Mouse (Mus musculus) midbrain, postnatal 0 days (tissue): ENCODE measurements around the gene Slc6a6. TPM values are rescaled to one million over a fixed set of nuclear protein-coding genes. Genes with fewer than 3 reads are reported as not detected.

ENCODE experiments used
- ATAC-seq: fragments of 200-750 bp; cut with Nextera tagmentation; 2 replicates; pipeline ENCODE4 v1.8.0; 2017; ENCODE audit warnings: moderate number of reproducible peaks, mild to moderate bottlenecking, moderate TSS enrichment, moderate library complexity; ENCODE audit not compliant: low FRiP score
- DNase-seq: peaks from one replicate; pipeline ENCODE4 v3.0.0-alpha.2; 2015; ENCODE audit warnings: low spot score
- H3K27ac ChIP-seq: fragments of 300-500 bp; sonication (generic); 2 replicates; pipeline ENCODE4 v1.5.1; 2014; ENCODE audit warnings: low read depth, mild to moderate bottlenecking, low read length, mixed read lengths
- H3K27me3 ChIP-seq: fragments of 300-500 bp; sonication (generic); 2 replicates; pipeline ENCODE4 v1.6.1; 2014; ENCODE audit warnings: low read length, control low read depth, mixed read lengths; ENCODE audit not compliant: insufficient read depth
- H3K36me3 ChIP-seq: fragments of 300-500 bp; sonication (generic); 2 replicates; pipeline ENCODE4 v1.6.1; 2014; ENCODE audit warnings: low read length, control low read depth, mixed read lengths; ENCODE audit not compliant: insufficient read depth
- H3K4me1 ChIP-seq: fragments of 300-500 bp; sonication (generic); 2 replicates; pipeline ENCODE4 v1.6.1; 2014; ENCODE audit warnings: mild to moderate bottlenecking, control low read depth, antibody characterized with exemption, low read length, mixed read lengths; ENCODE audit not compliant: insufficient read depth
- H3K4me2 ChIP-seq: fragments of 300-500 bp; sonication (generic); 2 replicates; pipeline ENCODE4 v1.6.1; 2014; ENCODE audit warnings: low read depth, mild to moderate bottlenecking, low read length, mixed read lengths; ENCODE audit not compliant: poor library complexity, severe bottlenecking
- H3K4me3 ChIP-seq: fragments of 300-500 bp; sonication (generic); 2 replicates; pipeline ENCODE4 v1.5.1; 2014; ENCODE audit warnings: low read depth, mild to moderate bottlenecking, low read length, moderate library complexity
- H3K9ac ChIP-seq: fragments of 300-500 bp; sonication (generic); replicated peaks from 2 replicates; pipeline ENCODE4 v1.6.1; 2014; ENCODE audit warnings: mild to moderate bottlenecking, low read length, moderate library complexity, mixed read lengths; ENCODE audit not compliant: poor library complexity, severe bottlenecking
- H3K9me3 ChIP-seq: fragments of 300-500 bp; sonication (generic); 2 replicates; pipeline ENCODE4 v1.6.1; 2016; ENCODE audit warnings: low read length, control low read depth
- CTCF ChIP-seq: IDR thresholded peaks from 2 replicates; pipeline ENCODE4 v1.5.1; 2016; ENCODE audit warnings: antibody characterized with exemption, mild to moderate bottlenecking
- WGBS: fragments of 180-500 bp; shearing (Covaris S2); extraction: QIAGEN DNeasy Blood & Tissue Kit; methylation state at CpG from one replicate; pipeline ENCODE4 v1.1.7; 2014; 5-methylcytosine and 5-hydroxymethylcytosine counted together
- polyA plus RNA-seq: library from polyadenylated mRNA; unstranded; fragments of >200 nt; fragmentation: Nextera tagmentation; extraction: Ambion mirVana; gene quantifications from 2 replicates; pipeline ENCODE4 v1.2.1, GENCODE M21; 2015
- total RNA-seq: library from RNA; depleted of rRNA; stranded (reverse); fragments of >200 nt; gene quantifications from 2 replicates; pipeline ENCODE4 v1.2.3, GENCODE M21; 2014

Slc6a6 gene
- total and polyA plus RNA-seq, 2 experiments from 2014 or later, result 146 to 147 TPM

- H3K27ac ChIP-seq, result 0 out of 2 replicates have a peak overlapping the region, but pooled peaks have one; percentile 18
- whole genome bisulfite sequencing, result 48% methylated on average over 3 of the region's 3 CpGs
- TF ChIP-seq CTCF, result no peak
- no peaks in the 10 kb centered on the region for H3K27me3 ChIP-seq
- no peak overlapping the region for H3K9ac ChIP-seq
- no peak overlapping the region for H3K4me2 ChIP-seq
- H3K9me3 ChIP-seq, result no peaks in the 10 kb centered on the region
- ATAC-seq (no peak), DNase-seq (no peak)
- H3K4me1 ChIP-seq, result no peaks in the 10 kb centered on the region
- H3K4me3 ChIP-seq, result no peak overlapping the region
- no peaks in the 10 kb centered on the region for H3K36me3 ChIP-seq
Measured at GRCm38 (mm10) chr6:91655244-91655643, 28.6 kb upstream of the Slc6a6 start.

GRCm38 (mm10) chr6:91655874-91656433 lies 27.9 kb upstream of the Slc6a6 start:
- 67% methylated on average over 6 of the region's 6 CpGs for WGBS
- Histone ChIP-seq H3K36me3 (no peaks in the 10 kb centered on the region), H3K4me2 (no peak overlapping the region), H3K4me3 (no peak overlapping the region), H3K27ac (no peak overlapping the region), H3K9ac (no peak overlapping the region), H3K4me1 (no peaks in the 10 kb centered on the region), H3K9me3 (no peaks in the 10 kb centered on the region), H3K27me3 (no peaks in the 10 kb centered on the region)
- ATAC-seq (no peak), DNase-seq (no peak)
- TF ChIP-seq CTCF, result no peak

- H3K36me3 ChIP-seq, result no peaks in the 10 kb centered on the region
- no peak for DNase-seq
- no peak overlapping the region for H3K9ac ChIP-seq
- 40% methylated on average over 1 of the region's 1 CpGs for WGBS
- no peaks in the 10 kb centered on the region for H3K9me3 ChIP-seq
- H3K4me1 ChIP-seq, result no peaks in the 10 kb centered on the region
- no peak overlapping the region for H3K4me2 ChIP-seq
- no peak for TF ChIP-seq CTCF
- no peaks in the 10 kb centered on the region for H3K27me3 ChIP-seq
- no peak overlapping the region for H3K27ac ChIP-seq
- ATAC-seq, result no peak
- H3K4me3 ChIP-seq, result no peak overlapping the region
Measured at GRCm38 (mm10) chr6:91658288-91658687, 25.6 kb upstream of the Slc6a6 start.

GRCm38 (mm10) chr6:91659841-91660509 lies 23.9 kb upstream of the Slc6a6 start:
- Histone ChIP-seq H3K4me1 (no peaks in the 10 kb centered on the region), H3K27ac (no peak overlapping the region), H3K4me2 (no peak overlapping the region), H3K4me3 (no peak overlapping the region), H3K9me3 (no peaks in the 10 kb centered on the region), H3K27me3 (no peaks in the 10 kb centered on the region), H3K9ac (no peak overlapping the region), H3K36me3 (no peaks in the 10 kb centered on the region)
- DNase-seq (no peak), ATAC-seq (no peak)
- TF ChIP-seq CTCF, result no peak
- 65% methylated on average over 2 of the region's 2 CpGs for WGBS

GRCm38 (mm10) chr6:91662301-91662700 lies 21.6 kb upstream of the Slc6a6 start:
- Histone ChIP-seq H3K27me3 (no peaks in the 10 kb centered on the region), H3K4me2 (no peak overlapping the region), H3K9me3 (no peaks in the 10 kb centered on the region), H3K4me3 (no peak overlapping the region), H3K9ac (no peak overlapping the region), H3K36me3 (no peaks in the 10 kb centered on the region), H3K27ac (no peak overlapping the region), H3K4me1 (no peaks in the 10 kb centered on the region)
- ATAC-seq, result no peak
- DNase-seq, result no peak
- 81% methylated on average over 6 of the region's 6 CpGs for WGBS
- peak; percentile 31; the same call in 1 of the 2 replicates for TF ChIP-seq CTCF

- no peak for TF ChIP-seq CTCF
- H3K27ac ChIP-seq, result no peak overlapping the region
- H3K36me3 ChIP-seq, result no peaks in the 10 kb centered on the region
- no peak overlapping the region for H3K4me2 ChIP-seq
- H3K27me3 ChIP-seq, result no peaks in the 10 kb centered on the region
- no peaks in the 10 kb centered on the region for H3K4me1 ChIP-seq
- ATAC-seq, result no peak
- H3K4me3 ChIP-seq, result no peak overlapping the region
- no peak overlapping the region for H3K9ac ChIP-seq
- no peak for DNase-seq
- no peaks in the 10 kb centered on the region for H3K9me3 ChIP-seq
- 68% methylated on average over 6 of the region's 6 CpGs for WGBS
Measured at GRCm38 (mm10) chr6:91663616-91664015, 20.2 kb upstream of the Slc6a6 start.
